Mouse (Mus musculus) ES-Bruce4 (cell line): ENCODE measurements around the gene Otud1.

Experiments used
- CTCF ChIP-seq: IDR thresholded peaks from one replicate; pipeline ENCODE4 v1.8.1; 2011; ENCODE audit warnings: low read depth, low read length
- POLR2A ChIP-seq: IDR thresholded peaks from one replicate; pipeline ENCODE4 v1.8.1; 2011; ENCODE audit warnings: low read length; ENCODE audit not compliant: insufficient read depth

GRCm38 (mm10) chr2:19627920-19628608, 29.5 kb upstream of the Otud1 start:
- no peak for TF ChIP-seq CTCF
- TF ChIP-seq POLR2A, result no peak
